Mouse (Mus musculus) G1E (cell line): Measurements from ENCODE around the gene Zfp715.

ENCODE experiments used
- CTCF ChIP-seq: IDR thresholded peaks from 2 replicates; pipeline ENCODE4 v1.5.1; 2012; ENCODE audit warnings: low read depth, low read length, inconsistent platforms, mixed read lengths
- GATA1 ChIP-seq: IDR thresholded peaks from 2 replicates; pipeline ENCODE4 v1.6.1; 2012; ENCODE audit warnings: borderline replicate concordance, low read length, inconsistent platforms, mixed read lengths
- GATA2 ChIP-seq: IDR thresholded peaks from 2 replicates; pipeline ENCODE4 v1.6.1; 2012; ENCODE audit warnings: low read depth, low read length, inconsistent platforms, borderline replicate concordance
- POLR2AphosphoS5 ChIP-seq: IDR thresholded peaks from 2 replicates; pipeline ENCODE4 v1.6.1; 2012; ENCODE audit warnings: low read depth, low read length, inconsistent platforms; ENCODE audit not compliant: insufficient replicate concordance
- TAL1 ChIP-seq: conservative IDR thresholded peaks from 2 replicates; pipeline ENCODE4 v1.6.1; 2012; ENCODE audit warnings: low read depth, low read length, inconsistent platforms, mixed read lengths

DNA sequence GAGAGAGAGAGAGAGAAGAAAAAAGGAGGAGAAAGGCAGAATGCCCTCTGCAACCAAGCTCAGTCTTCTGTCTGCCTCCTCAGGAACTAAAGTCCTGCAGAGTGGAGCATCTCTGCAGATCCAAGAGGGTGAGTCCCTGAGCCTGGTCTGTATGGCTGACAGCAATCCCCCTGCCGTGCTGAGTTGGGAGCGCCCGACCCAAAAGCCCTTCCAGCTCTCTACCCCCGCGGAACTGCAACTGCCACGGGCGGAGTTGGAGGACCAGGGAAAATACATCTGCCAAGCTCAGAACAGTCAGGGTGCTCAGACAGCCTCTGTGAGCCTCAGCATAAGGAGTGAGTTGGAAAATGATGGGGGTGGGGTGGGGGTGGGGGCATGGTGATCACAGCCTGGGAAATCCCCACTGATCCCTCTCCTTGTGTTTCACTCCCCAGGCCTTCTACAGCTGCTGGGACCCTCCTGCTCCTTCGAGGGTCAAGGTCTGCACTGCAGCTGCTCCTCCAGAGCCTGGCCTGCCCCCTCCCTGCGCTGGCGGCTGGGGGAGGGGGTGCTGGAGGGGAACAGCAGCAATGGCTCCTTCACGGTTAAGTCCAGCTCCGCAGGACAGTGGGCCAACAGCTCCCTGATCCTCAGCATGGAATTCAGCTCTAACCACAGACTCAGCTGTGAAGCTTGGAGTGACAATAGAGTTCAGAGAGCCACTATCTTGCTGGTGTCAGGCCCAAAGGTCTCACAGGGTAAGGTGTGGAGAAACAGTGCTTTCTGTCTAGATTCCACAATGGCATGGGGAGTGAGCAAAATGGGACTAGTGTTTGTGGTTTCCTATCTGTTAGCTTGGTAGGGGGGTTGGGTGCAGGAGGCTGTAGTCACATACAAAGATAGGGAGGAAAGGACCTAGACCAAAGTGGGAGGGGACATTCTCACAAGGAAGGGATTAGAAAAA lies 42.1 kb upstream of the Zfp715 start:
- TF ChIP-seq CTCF (no peak), TAL1 (no peak), GATA1 (no peak), POLR2AphosphoS5 (no peak), GATA2 (no peak)
